Mouse (Mus musculus) cerebellum, postnatal 36 days (tissue): ENCODE measurements at regions not wholly inside any gene's neighbourhood (a gene's known extent, or its start where the extent isn't known, plus 50 kb on each side); places are given as distances from the start of the nearest gene placed in this dataset.

Source experiments
- DNase-seq, 2 experiments: peaks; one replicate each; pipeline ENCODE4 v3.0.0; 2021 to 2022; ENCODE audit warnings: mixed read lengths in 2 of 2

DNA sequence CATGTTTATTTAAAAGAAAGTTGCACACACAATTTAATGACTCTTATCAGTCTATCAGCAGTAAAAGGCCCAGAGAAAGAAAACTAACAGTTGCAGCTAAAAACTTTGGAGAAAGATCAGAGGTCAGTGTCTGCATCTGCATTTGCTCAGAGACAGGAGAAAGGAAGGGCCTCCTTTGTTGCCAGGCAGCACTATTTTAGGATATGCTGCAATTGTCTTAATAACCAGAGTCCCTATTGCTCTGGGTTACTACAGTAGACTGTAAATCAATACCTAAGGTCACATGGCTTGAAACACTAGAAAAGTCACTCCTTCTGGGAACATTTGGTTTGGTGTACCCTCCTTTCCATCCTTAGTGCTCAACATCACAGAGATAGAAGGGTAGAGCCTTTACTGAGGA, 175.7 kb downstream of the Hdgfl1 start:
- no peak for DNase-seq

DNA sequence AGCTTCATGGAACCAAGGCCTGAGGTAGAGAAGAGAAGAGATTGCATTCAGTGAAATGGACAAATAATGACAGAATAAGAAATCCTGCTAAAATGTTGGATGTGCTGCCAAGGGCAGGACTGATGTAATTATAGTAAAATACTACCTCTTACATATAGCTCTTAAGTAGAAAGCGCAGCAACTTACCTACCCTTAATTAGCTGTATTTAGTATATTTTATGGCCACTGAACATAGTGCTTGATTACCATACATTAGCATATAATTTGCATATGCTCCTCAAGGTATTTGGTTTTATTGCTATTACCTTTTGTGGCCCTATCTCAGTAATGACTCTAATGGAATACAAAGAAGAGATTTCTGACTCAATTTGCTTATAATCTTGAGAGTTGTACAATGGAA, 176.2 kb downstream of the Hdgfl1 start:
- no peak for DNase-seq

DNA sequence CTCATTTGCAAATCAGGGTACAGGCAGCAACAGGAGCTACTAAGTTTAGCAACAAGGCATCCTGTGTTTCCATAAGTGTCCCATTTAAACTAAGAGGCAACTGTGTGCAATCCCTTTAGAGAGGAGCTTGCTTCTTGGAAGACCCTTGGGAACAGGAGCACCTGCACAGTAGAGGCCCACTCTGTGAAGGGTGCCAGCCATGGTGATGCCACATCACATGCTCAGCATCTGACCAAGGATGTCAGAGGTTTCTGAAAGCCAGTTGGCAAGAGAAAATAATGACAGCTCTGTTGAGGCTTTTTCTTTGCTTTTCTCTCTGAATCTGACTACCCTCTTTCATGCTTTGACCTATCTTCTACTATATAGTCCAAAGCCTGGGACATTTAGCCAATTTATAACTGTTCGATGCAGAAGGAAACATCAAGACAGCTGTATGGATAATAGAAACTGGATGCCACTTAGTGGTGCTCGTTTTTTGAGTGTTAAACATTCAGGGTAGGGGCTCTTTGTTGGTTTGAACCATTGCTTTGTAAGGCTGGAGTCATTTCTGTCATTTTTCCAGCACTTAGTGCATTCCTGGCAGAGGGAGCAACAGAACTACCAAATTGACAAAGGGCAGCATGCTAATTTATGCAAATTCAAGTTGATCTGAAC, 193.9 kb downstream of the Hdgfl1 start:
- DNase-seq: no peak

DNA sequence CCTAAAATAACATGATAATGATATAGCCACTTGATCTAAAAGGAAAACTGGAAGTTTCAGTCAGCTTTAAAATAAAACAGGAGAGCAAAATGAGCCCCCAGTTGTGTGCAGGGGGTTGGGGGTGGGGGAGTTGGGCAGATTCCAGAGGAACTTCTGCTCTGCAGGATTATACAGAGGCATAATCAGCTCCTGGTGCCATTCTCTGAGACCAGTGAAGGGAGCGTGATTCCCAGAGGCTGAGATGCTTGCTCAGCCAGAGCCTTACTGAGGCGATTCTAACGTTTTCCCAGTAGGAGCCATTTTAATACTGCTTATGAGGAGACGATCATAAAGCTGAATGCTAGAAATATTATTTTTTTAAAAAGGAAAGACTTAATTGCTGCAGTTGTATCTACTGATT, 200.5 kb downstream of the Hdgfl1 start:
- DNase-seq: no peak

DNA sequence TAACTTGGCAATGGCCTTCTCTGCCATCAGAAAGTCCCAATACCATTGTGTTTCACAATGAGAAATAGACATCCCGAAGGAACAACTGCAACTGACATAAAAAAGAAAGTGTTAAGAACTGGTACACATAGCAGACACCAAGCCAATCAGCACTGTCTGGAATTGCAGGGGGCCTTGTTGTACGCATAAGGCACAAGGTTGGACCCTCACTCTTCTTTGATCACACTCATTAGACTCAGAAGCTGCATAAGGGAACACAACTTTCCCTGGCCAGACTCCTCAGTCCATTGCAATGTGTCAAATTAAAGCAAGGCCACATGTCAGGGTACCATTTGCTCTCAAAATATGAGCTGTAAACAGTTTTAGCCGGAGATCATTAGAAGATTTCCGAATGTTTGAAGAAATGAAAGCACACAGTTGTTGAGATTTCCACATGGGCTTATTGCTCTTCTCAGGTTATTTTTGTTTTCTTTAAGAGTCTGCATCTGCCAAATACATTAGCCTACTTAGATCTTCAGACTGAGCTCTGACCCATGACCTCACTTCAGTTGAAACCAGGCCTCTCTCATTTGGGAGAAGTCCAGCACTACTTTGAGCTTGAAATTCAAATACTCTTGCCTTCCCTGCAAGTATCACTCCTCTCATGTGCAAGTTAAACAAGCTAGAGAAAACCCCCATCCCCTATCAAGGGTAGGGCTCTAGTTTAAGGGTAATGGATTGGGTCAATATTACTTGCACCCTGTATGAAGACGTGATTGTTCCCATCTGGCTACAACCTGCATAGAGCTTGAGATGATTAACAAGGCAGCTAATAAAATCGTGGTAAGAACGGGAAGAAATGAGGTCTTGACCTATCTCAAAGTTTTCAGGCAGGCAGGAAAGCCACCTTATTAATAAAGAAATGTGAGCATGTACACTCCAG, 204.8 kb downstream of the Hdgfl1 start:
- no peak for DNase-seq

DNA sequence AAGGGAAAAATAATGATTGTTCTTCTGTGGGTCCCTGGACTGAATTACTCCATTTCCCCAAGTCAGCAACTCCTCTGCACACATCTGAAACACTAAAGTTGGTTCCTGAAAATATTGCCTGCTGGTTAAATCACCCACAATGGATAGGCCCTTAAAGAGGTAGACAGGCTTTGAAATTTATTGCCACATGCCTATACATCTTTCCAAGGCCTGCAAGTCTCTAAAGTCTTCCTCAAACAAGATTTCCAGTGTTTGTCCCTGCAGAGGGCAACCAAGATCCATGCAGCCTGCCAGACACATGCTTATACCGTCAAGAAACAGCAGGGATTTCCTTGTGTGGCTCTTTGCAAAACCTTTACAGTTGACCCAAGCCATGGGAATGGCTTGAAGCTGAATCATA, 211.6 kb downstream of the Hdgfl1 start:
- no peak for DNase-seq

DNA sequence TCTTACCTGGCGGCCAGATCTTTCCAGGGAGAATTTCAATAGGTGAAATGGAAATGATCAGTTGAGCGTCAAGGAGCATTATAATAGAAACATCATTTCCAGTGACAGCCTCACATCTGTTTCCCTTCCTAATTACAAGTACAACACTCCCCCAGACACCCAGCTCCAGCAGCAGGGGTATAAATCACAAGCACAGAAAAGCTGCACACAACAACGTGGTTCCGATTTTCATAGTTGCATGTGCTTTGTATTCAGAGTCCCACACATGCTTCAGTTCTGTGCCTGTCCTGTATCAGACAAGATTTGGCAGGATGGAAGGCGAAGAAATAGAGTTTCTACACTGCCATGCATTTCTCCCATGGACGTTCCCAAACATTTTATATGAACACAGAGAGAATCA, 215.7 kb downstream of the Hdgfl1 start:
- DNase-seq: no peak

DNA sequence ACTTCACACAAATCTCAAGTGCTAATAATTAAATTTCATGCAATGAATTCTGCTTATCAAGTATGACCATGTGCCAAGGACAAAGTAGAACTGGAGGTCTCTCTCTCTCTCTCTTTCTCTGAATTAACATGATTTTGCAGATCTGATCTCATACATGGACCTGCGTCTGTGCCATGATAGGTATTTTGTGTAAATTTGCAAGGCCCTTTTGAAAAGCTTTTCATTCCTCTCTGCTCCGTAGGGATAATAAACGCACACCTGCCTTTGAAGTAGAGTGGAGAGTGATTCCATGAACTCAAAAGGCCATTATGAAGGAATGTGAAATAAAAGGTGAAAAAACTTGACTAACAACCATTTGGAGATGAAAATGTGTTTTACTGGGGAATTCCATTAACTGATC, 217.8 kb downstream of the Hdgfl1 start:
- no peak for DNase-seq

DNA sequence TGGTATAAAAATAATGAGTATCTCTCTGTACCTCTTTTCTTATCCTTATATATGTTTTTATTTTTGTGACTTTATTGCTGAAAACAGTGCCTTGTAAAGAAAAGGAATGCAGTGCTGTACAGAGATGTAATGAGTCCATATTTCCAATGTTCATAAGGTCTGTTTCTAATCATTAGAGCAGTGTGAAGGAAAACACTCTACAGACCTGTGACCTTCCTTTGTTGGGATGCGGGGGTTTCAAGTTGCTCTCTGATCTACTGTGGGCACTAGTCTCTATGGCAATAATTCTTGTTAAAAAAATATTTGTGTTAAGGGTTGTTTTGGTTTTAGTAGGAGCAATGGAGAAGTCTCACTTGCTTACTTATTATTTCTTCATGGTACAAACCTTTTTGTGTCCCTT, 231.0 kb downstream of the Hdgfl1 start:
- DNase-seq: no peak

DNA sequence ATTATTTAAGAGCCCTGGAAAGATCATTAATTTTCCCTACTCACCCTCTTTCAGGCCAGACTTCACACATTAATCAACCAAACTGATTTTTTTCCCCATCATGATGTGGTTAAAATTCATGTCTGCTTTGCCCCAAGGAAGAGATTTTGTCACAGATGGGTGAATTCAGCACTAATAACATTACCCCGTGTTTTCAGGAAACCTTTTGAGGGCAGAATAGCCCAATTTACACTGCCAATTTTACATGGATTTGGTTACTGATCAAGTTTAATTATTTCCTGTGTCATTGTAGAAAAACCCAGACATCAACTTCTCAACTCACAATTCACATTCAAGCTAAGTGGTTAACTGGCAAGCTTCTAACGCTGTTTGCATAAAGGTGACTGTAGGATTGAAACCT, 233.4 kb downstream of the Hdgfl1 start:
- no peak for DNase-seq

DNA sequence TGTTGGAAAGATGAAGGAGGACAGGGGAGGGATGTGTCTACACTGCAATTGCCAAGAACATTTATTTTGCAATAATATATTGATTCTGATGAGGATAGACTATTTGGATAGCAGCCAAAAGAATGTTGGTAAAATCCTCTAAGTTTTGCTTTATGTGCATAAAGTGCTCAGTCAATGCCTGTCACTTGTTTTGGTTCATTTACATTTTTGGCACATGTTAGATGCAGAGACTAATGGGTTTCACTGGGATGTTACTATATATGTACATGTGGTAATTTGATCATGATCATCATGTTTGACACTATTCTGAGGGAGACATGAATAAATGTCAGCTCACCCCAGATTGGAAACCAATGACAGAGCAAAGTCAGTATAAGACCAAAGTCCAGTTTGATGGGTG, 237.2 kb downstream of the Hdgfl1 start:
- DNase-seq: no peak

DNA sequence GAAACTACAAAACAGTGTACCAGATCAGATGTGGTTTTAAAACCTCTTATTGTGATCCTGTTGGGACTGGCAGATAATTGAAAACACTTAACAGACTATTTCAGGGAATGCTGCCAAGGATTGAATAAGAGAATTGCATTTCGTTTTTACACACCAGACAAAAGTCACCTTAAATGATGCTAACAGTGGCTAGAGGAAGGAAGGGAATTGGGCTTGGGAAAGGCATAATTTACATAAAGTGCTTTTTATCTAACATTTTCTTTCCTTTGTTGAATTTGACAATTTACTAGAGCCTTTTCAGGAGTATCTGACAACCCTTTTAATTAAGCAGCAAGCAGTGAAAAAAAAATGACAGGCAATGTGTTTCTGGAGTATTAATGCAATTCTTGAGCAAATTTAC, 250.9 kb downstream of the Hdgfl1 start:
- no peak for DNase-seq

DNA sequence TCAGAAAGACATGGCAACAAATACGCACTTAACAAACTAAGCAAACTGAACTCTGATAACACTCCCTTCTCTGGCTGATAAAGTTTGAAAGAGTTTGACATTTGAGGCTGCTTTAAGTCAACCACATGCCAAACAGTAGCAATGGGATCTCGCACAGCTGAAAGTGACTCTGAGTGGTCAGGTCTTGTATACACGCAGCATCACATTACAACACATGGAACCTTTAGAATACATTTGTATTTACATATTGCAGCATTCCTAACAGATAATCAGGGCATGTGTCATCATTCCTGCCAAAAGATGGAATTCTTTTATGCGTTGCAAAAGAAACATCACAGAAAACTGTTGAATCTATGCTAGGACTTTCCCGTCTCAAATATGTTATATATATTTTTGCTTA, 251.5 kb downstream of the Hdgfl1 start:
- no peak for DNase-seq

DNA sequence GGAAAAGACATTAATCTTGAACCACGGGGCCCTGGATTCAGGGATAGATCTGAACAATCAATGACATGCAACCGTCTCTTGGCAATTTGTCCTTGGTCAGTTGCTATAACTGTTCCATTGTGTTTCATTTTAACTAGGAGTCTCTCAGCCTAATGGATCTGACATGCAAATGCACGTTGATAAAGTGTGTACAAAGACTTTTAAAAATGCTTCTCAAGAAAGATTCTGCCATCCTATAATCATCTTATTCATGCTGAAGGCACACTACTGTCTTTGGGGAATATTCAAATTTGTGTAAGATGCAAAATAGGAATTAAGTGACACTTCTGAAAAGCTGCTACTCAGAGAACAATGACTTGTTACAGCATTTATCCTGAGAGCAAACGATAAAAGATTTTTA, 252.3 kb downstream of the Hdgfl1 start:
- no peak for DNase-seq

DNA sequence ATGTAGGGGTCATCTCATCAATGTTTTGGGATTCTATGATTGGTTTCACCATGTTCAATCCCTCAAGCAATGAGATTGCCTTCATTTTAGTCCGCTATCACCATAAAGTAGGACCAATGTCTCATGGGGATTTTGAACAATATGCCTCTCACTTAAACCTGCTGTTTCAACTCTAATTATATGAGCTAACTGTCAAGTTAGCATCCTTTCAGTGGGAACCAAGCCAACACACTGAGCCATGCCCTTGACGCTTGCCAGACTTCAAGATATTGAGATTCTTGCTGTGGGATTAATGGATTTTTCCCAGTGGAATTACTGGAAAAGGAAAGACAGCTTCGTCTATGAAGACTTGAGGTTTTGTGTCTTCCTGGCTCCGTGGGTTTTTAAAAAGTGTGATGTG, 259.5 kb downstream of the Hdgfl1 start:
- DNase-seq: no peak

DNA sequence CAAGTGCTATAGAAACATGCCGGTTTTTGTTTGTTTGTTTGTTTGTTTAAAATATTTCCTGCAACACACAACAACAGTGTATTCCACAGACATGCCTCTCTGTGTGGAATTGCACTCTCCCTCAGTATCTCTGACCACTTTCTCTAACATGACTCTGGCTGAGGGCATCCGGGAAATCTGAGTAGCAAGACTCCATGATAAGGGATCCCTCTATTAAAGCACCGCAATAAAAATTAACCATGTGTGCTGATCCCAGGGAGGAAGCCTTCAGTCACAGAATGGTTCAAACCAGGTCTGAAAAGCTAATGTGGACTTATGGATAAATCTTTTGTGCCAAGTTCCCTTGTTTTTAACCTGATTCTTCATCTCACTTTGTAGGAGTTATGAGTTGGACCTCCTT, 260.1 kb downstream of the Hdgfl1 start:
- no peak for DNase-seq

DNA sequence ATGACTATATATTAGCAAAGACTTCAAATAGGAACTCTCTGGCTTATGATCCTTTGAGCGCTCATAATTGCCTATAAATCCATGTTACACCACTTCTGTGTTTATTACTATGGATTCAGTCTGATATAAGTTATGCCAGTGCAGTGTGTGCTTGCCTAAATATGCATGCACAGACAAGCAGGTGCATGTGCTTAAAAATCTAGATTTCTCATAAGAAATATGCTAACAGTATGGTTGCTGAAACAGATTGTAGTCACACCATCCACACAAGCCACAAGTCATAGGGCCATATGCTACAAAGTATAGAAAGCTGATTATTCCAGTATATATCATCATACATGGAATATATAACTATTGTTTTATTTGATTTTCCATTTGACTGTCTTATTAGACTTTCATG, 266.2 kb downstream of the Hdgfl1 start:
- no peak for DNase-seq

DNA sequence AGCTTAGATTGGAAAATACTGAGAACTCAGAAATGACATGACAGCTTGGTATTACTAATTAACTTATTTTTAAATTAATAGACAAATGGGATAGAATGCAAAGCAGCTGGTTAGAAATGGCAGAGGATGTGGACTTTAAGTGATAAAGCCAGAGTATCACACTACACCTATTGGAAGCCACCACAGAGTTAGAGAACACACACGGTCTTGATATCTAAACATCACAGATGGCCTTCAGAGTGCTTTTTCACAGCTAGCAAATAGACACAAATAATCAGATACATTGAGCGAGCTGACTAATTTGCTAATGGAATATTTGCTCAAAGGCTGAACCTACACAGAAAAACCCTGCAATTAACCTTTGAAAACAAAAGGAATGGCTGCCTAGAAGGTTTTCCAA, 272.9 kb downstream of the Hdgfl1 start:
- no peak for DNase-seq

DNA sequence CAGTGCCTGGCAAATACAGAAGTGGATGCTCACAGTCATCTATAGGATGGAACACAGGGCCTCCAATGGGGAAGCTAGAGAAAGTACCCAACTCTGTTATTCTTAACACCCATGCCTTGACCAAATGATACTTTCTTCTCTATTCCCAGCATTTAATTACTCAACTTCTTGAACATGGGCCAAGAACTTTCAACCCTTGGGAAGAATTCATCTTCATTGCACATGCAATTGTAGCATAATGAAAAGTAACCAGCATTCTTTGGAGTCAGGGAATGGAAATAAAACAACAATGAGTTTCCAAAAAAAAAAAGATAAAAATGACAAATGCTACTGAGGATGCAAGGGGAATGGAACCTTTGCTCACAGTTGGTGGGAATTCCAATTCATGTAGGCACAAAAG, 274.1 kb downstream of the Hdgfl1 start:
- DNase-seq: no peak

DNA sequence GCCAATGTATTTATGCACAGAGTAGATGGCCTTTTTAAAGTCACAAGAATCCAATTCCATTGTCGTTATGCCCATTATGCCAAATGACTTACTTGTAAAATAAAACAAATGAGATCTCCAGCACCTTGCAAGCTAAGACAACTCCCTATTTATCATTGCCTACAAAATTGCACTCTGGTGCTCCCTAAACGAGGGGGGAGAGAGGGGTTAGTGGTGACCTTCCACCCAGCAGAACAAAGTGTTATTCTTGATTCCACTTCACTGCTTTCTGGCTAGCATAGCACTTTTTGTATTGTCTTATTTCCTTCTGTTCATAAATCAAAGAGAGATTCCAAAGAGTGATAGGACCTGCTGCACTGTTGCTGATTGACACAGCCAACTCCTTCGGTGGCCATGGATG, 300.6 kb downstream of the Hdgfl1 start:
- no peak for DNase-seq

DNA sequence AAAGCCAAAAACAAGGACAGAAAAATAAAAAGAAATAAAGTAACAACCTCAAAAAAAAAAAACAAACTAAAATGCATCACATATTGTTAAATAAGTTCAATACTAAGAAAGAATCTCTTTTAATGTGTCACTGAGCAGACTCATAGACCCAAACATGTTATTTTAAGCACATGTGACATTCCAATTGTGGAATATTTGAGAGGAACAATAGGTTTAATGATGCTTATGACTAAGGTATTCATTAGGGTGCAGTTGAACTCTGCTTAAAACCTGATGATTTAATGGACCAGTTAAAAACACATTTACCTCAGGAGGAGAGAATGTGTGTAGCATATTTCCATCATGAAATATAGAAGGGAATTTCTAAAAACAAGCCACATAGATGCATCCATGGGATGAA, 302.4 kb downstream of the Hdgfl1 start:
- DNase-seq: no peak

DNA sequence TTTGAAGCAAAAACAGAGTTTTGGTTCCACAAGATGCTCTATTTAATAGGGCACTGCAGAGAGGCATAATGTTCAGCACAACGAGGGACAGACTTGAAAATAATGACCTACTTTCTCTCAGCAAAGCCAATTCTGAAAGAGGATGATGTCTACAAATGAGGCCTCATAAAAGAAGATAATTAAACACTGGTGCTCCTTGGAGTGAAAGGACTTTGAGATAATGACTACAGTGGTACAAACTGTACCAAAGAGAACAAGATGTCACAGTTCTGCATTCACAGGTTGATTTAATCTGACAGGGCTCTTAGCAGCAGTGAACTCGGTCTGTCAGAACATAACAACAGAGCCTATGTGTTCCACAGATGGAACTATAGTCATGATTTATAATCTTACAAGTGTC, 305.4 kb downstream of the Hdgfl1 start:
- no peak for DNase-seq

DNA sequence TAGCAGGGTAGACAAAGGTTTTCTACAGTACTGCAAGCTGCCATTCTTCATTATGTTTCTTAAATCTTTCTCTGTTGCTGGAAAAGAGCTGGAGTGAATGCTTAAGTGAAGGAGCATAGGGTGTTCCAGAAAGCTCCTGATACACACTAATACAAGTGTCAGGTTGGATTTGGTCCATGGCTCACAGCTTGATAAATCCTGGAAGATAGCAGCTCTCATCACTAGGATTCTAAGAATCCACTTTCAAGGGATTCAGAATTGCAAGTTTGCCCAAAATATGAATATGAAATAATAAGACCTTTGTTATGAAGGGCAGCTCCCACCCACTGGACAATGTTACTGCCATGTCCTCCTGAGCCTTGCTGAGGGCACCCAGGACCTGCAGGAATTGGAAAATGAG, 305.9 kb downstream of the Hdgfl1 start:
- peak in 1 of 2 experiments; percentile 3 for DNase-seq

DNA sequence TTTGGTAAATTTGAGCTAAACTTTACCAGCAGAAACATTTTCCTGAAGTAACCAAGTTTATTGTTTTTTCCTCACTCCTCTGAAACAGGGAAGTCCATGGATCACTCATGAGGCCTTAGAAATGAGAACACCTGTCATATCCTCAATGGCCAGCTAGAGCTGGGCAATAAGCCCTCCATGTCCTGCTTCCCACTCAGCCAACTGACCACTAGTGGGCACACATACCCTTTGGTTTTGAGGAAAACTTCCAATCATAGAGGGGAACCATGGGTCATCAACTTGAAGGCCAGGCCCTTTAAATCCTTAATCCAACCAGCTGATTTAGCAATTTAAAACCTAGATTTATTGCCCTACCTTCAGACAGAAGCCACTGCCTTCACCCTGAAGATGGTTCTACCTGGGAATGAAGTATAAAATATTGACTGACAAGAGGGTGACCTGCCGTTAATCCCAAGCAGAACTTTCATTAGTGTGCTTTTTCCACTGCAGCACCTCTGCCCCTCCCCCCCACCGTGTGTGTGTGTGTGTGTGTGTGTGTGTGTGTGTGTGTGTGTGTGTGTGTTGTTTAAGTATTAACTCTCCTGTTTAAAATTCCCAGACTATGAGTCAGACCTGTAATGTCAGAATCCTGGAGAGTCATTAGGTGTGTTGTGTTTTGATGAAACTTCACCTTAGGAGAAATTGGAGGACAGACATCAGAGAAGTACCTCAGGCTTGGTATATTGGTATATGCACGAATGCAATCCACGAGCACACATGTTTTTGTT, 312.3 kb downstream of the Hdgfl1 start:
- DNase-seq: no peak
